Mouse (Mus musculus) inflammation-experienced regulatory T-cells, adult 6 months (primary cell): ENCODE measurements around the gene Tmem170b. TPM values are rescaled to one million over a fixed set of nuclear protein-coding genes. Genes with fewer than 3 reads are reported as not detected.
A peak's percentile ranks its signal among the peaks of the same experiment; 100 is the strongest.

ENCODE experiments used
- ATAC-seq: one replicate; pipeline ENCODE4 v1.8.0; 2017
- polyA plus RNA-seq, 3 experiments: library from polyadenylated mRNA; unstranded; fragments of 100-300 nt; shearing (Covaris generic); gene quantifications; one replicate each; pipeline ENCODE4 v1.2.1; 2017

The Tmem170b gene
- 10 to 100 TPM in 2 of 3 experiments, 1 to 10 TPM in 1; 8.4 to 13.6 (median 11.5) TPM for polyA plus RNA-seq

GRCm38 (mm10) chr13:41605099-41606010 is at the start of gene Tmem170b:
TSS of gene Tmem170b (plus strand) at chr13:41605907.
- ATAC-seq, result peak; percentile 93

DNA sequence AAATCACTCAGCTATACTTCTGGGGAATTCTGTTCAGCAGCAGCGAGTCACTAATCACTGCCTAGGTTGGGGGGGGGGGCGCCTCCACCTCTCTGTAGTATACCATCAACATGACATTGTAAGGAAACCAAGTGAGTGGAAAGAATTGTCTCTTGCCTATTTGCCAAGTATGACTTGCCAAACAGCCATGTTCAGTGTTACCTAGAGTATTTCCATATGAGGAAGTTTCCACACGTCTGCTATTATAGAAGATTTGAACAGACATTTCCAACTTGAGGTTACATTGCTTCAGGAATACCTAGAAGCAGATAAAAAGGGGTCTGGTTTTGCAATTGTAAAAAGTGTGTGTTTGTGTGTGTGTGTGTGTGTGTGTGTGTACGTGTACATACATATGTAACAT is 44.7 kb upstream of the Tmem170b start:
- ATAC-seq, result no peak

GRCm38 (mm10) chr13:41568421-41568820 is 37.3 kb upstream of the Tmem170b start:
- ATAC-seq, result no peak

GRCm38 (mm10) chr13:41568926-41569325 is 36.8 kb upstream of the Tmem170b start:
- ATAC-seq, result no peak

- no peak for ATAC-seq
Measured at GRCm38 (mm10) chr13:41569776-41570175, 35.9 kb upstream of the Tmem170b start.

- peak; percentile 96 for ATAC-seq
Measured at GRCm38 (mm10) chr13:41571368-41572350, 34.0 kb upstream of the Tmem170b start.

GRCm38 (mm10) chr13:41572351-41572735 is 33.4 kb upstream of the Tmem170b start:
- ATAC-seq, result peak; percentile 27

DNA sequence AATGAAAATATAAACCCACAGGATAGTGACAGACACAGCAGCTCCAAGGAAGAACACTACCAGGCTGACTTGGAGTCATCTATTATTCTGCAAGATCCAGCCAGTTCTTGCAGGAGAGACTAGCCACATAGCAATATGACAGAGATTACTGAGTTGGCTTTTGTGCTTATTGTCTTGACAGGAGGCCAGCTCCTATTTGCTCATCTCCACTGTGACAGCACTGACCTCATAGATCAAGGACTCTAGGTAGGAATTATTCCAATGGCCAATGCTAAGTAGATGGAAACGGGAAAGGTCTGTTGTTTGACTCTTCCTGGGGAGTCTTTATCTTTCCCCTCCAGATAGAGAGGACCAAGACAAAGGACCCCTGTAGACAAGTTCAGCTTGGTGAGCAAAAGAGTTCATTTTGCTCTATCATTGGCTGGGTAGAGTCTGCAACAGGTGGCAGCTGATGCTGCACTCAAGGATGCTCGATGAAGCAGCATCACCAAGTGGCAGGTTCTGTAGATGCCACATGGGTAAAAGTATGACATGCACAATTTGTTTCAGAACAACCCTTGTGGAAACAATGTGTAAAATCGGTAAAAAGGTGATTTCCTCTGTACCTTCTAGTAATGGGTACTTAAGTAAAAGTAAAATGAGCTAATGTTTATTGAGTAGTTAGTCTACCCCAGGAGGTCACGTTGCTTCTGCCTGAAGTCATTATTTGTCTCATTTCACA is 32.4 kb upstream of the Tmem170b start:
- ATAC-seq, result no peak

DNA sequence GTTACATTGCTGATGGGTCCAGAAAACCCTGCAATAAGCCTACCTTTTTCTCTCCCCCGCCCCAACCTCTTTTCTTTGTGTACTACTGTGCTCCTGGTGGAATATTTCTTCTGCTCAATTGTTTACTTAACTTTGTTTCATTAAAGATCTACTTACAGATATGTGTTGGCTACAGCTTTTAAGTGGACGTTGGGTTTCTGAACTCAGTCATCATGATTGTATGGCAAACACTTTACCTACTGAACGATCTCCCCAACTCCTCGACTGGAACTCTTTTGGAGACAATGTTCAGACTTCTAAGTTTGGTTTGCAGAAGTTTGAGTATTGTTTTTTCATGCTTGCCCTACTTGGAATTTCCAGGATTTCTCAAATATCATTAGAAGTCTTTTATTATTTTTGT is 24.6 kb upstream of the Tmem170b start:
- ATAC-seq, result no peak

GRCm38 (mm10) chr13:41583666-41584357 is 21.9 kb upstream of the Tmem170b start:
- peak; percentile 94 for ATAC-seq

- peak; percentile 23 for ATAC-seq
Measured at GRCm38 (mm10) chr13:41584358-41584680, 21.4 kb upstream of the Tmem170b start.

- ATAC-seq, result no peak
Measured at GRCm38 (mm10) chr13:41584896-41585295, 20.8 kb upstream of the Tmem170b start.

DNA sequence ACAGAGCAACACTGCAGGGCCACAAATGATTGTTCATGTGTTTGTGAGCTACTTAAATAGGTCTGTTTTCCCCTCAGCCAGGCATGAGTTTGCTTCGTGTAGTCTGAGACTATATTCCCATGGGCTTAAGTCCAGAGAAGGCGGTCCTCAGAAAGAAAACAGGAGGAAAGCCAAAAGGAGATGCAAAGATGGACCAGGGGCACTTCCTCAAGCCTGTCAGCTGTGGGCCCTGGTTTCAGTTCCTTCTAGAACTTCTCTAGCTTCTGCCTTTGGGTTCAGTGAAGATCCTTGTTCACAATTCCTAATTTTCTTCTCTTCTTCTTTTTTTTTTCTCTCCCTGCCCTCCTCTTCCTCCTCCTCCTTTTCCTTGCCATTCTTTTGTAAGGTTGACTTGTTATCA is 9.0 kb upstream of the Tmem170b start:
- no peak for ATAC-seq

GRCm38 (mm10) chr13:41599977-41600376 is 5.7 kb upstream of the Tmem170b start:
- no peak for ATAC-seq

- no peak for ATAC-seq
Measured at GRCm38 (mm10) chr13:41601056-41601455, 4.7 kb upstream of the Tmem170b start.

GRCm38 (mm10) chr13:41603921-41604466 is 1.7 kb upstream of the Tmem170b start:
- ATAC-seq, result no peak

DNA sequence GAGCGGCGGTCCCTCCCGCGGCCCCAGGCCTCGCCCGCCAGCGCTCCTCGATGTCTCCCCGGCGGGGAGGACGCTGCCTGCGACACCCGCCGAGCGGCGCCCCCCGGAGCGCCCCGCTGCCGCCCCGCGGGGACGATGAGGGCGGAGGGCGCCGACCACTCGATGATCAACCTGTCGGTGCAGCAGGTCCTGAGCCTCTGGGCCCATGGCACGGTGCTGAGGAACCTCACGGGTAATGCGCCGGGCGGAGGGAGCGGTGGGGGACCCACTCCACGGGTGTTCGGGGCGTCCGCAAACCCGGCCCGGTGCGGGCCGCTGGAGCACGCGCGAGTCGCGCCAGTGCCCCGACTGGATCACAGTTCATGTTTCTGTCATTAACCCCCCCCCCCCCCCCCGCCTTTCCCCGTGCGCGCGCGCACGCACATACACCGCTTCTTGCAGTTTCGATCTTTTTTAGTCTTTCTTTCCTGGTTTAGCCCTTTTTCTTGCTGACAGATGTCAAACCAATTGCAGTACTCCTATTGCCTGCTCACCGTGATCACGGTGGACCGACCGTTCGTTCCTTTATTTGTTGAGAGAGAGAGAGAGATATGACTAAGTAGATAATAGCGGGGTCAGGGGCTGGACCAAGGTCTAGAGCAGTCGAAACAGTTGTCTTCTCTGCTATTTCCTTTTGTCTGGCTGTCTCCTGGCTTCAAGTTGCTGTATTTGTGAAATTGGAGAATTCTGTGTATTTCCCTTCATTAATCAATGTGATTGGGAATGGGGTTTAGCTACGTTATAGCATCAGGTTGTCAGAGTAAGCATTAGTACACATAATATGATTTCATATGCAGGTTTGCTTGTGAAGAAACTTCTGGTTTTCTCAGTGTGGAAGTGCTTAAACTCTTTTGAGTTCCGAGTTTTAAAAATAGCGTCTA is 634 bp downstream of the Tmem170b start:
- ATAC-seq, result peak; percentile 29

GRCm38 (mm10) chr13:41607589-41607988 is 1.9 kb downstream of the Tmem170b start:
- no peak for ATAC-seq

DNA sequence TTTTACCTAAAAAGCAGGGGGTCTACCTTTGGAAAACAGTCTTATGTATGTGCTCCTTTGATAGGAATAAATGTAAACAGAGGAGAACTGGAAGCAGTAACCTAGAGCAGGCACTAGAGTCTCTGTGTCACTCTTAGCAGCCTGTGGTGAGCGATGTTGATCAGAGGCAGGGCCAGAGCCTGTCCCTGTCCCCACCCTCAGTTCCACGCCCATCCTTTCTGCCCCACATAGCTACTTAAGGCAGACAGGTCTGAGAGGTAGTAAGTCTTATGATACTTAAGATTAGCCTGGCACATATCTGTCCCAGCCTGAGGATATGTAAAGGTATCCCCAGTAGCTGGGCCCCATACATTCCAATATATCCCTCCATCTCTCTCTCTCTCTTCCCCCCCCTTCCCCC is 2.9 kb downstream of the Tmem170b start:
- ATAC-seq, result no peak

DNA sequence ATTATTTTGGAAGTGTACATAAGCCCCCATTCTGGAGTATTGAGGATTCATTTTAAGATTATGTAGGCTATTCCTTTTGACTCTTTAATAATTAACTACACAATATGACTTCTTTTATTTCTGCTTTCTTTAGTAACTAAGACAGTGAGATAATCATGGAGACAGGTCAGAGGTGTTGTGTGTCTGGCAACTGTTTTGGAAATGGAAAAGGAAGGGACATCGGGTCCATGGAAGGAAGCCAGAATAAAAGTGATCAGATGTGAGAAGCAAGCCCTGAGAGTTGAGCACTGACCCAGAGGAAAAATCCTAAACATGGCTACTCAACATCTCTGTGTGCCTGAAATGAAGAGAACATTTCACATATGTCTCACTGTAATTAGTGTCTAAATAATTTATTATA is 5.3 kb downstream of the Tmem170b start:
- ATAC-seq, result no peak

GRCm38 (mm10) chr13:41614539-41614938 is 8.8 kb downstream of the Tmem170b start:
- peak; percentile 60 for ATAC-seq
